Mouse (Mus musculus) lung, postnatal 10 days (tissue): ENCODE results near the gene Cd163l1.

ENCODE experiments used
- DNase-seq: peaks from one replicate; pipeline ENCODE4 v3.0.0; 2021

The Cd163l1 gene

GRCm38 (mm10) chr7:140224209-140224608 lies 6.1 kb downstream of the Cd163l1 start:
- no peak for DNase-seq

- DNase-seq = no peak
Observed at GRCm38 (mm10) chr7:140228476-140228875, 10.4 kb downstream of the Cd163l1 start.

DNA sequence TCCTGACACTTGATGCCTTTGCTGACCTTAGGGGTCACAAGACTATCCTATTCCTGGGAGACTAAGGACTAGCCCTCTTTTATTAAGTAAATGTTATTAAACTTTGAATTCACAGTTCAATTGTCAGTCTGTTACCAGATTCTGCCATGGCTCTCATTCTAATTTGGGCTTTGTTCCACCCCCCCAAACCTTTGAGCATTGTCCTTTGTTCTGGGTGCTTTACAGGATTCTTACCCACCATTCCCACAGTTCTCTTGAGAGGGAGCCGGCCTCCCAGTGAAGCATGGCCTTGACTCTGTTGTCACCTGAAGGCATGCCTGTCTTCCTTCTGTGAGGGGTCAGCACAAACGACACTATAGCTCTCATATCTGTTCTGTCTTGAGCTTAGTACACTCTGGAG lies 13.0 kb downstream of the Cd163l1 start:
- DNase-seq = no peak

- no peak for DNase-seq
Observed at GRCm38 (mm10) chr7:140233696-140234095, 15.6 kb downstream of the Cd163l1 start.

- no peak for DNase-seq
Observed at GRCm38 (mm10) chr7:140247216-140247615, 29.1 kb downstream of the Cd163l1 start, which contains the start of gene 5830411N06Rik. 5830411N06Rik (plus strand) TSS chr7:140247284.

- DNase-seq = no peak
Observed at GRCm38 (mm10) chr7:140253780-140254299, 35.8 kb downstream of the Cd163l1 start.
